Mouse (Mus musculus) spleen, adult 2 months (tissue): Measurements from ENCODE around the gene Klhdc4.

Source experiments
- CTCF ChIP-seq: fragments of 200-500 bp; IDR thresholded peaks from 2 replicates; pipeline ENCODE4 v1.5.1; 2011; ENCODE audit warnings: mild to moderate bottlenecking, inconsistent platforms; ENCODE audit not compliant: insufficient read depth, insufficient read length, insufficient replicate concordance; ENCODE audit errors: extremely low read depth
- POLR2A ChIP-seq: fragments of 200-500 bp; IDR thresholded peaks from 2 replicates; pipeline ENCODE4 v1.6.1; 2011; ENCODE audit warnings: low read depth, low read length, inconsistent platforms

DNA sequence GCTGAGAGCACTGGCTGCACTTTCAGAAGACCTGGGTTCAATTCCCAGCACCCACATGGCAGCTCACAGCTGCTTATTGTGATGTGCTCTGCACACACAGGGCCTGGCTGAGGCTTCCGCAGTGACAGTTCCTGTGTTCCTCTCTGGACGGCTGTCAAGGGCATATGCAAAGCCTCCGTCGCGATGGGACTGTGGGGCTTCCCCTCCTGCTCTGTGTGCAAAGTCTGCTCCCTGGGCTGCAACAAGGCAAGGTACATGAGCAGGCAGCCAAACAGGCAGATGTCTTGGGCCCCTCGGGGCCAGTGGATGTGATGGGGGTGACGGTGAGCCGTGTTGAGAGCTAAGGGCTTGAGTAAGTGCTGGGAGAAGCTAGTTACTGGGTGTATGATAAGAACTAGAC lies 40.6 kb downstream of the Klhdc4 start:
- TF ChIP-seq CTCF (no peak), POLR2A (no peak)
